Mouse (Mus musculus) skeletal muscle tissue, adult 2 months (tissue): ENCODE measurements around the gene Phgr1.

ENCODE experiments used
- DNase-seq: peaks from one replicate; pipeline ENCODE4 v3.0.0-alpha.2; 2012; ENCODE audit warnings: low read depth, low spot score

The Phgr1 gene

GRCm38 (mm10) chr2:118750476-118750875 lies 22.1 kb upstream of the Phgr1 start:
- no peak for DNase-seq

GRCm38 (mm10) chr2:118751896-118752791 lies 20.4 kb upstream of the Phgr1 start:
- no peak for DNase-seq

GRCm38 (mm10) chr2:118752792-118753108 lies 19.8 kb upstream of the Phgr1 start:
- DNase-seq = no peak

- no peak for DNase-seq
Observed at GRCm38 (mm10) chr2:118754143-118754542, 18.4 kb upstream of the Phgr1 start.

- no peak for DNase-seq
Observed at GRCm38 (mm10) chr2:118755407-118755806, 17.2 kb upstream of the Phgr1 start.

GRCm38 (mm10) chr2:118756103-118756502 lies 16.5 kb upstream of the Phgr1 start:
- no peak for DNase-seq

- no peak for DNase-seq
Observed at GRCm38 (mm10) chr2:118759828-118760227, 12.7 kb upstream of the Phgr1 start.

GRCm38 (mm10) chr2:118760311-118761025 lies 12.1 kb upstream of the Phgr1 start:
- no peak for DNase-seq

GRCm38 (mm10) chr2:118761358-118761757 lies 11.2 kb upstream of the Phgr1 start:
- DNase-seq = no peak

- peak; percentile 91 for DNase-seq
Observed at GRCm38 (mm10) chr2:118761906-118762783, 10.4 kb upstream of the Phgr1 start, which contains the start of gene Ccdc9b. Gene Ccdc9b (minus strand): TSS chr2:118762661.

GRCm38 (mm10) chr2:118762784-118763148 lies 9.8 kb upstream of the Phgr1 start:
- no peak for DNase-seq

- no peak for DNase-seq
Observed at GRCm38 (mm10) chr2:118763469-118763868, 9.1 kb upstream of the Phgr1 start.

- DNase-seq = no peak
Observed at GRCm38 (mm10) chr2:118764094-118764831, 8.3 kb upstream of the Phgr1 start.

GRCm38 (mm10) chr2:118764875-118765274 lies 7.7 kb upstream of the Phgr1 start:
- no peak for DNase-seq

GRCm38 (mm10) chr2:118766041-118767033 lies 6.2 kb upstream of the Phgr1 start:
- DNase-seq = no peak

GRCm38 (mm10) chr2:118774536-118774935 lies 2.0 kb downstream of the Phgr1 start:
- no peak for DNase-seq

GRCm38 (mm10) chr2:118775396-118775795 lies 2.8 kb downstream of the Phgr1 start:
- no peak for DNase-seq

GRCm38 (mm10) chr2:118775846-118776245 lies 3.3 kb downstream of the Phgr1 start:
- no peak for DNase-seq

GRCm38 (mm10) chr2:118776295-118776694 lies 3.7 kb downstream of the Phgr1 start:
- DNase-seq = no peak

- no peak for DNase-seq
Observed at GRCm38 (mm10) chr2:118778418-118778817, 5.8 kb downstream of the Phgr1 start.
